ENCODE assay signal across 17 mouse cellular contexts in genomic region chr13:32896931-32897330, GRCm38 (mm10). TPM values are rescaled to one million over a fixed set of nuclear protein-coding genes. Genes with fewer than 3 reads are reported as not detected.
"Had no signal": no experiment of that assay in that cellular context is flagged by ENCODE, and none has a peak within 500 bp of the region (broad histone marks: within the 10 kb centered on the region; RNA-seq: fewer than 3 reads in every experiment).

No protein-coding gene starts in this region.

- DNase-seq: kidney, adult 8-10 months; kidney, postnatal 10 days; kidney, postnatal 36 days; layer of hippocampus, postnatal 36 days; liver; liver, postnatal 0 days; lung, embryonic 14.5 days; retina, postnatal 1 day; right cerebral cortex, postnatal 25 days; spleen, adult 18-20 months; thymus, adult 18-20 months; thymus, postnatal 36 days had no signal

RNA-seq across cellular contexts. Expression of gene Serpinb1c, which starts 1.1 kb away (rescaled TPM):
- total RNA-seq: left cerebral cortex, adult 2 months; left cerebral cortex, postnatal 10 days; megakaryocyte, adult 5-6 weeks; monocyte, adult 5-6 weeks; neutrophil, adult 5-6 weeks had no signal
